Mouse (Mus musculus) 3134 (cell line): ENCODE data around the gene Bves.
"Not testable (repeated sequence)": the region's sequence is repeated elsewhere in the genome, so short reads cannot be mapped to it uniquely, and the experiment has no call there.

Source experiments
- DNase-seq: peaks from one replicate; pipeline ENCODE4 v3.0.0-alpha.2; 2011; ENCODE audit warnings: low spot score; ENCODE audit not compliant: insufficient read length; ENCODE audit errors: extremely low read depth

Bves gene

GRCm38 (mm10) chr10:45335434-45336422, at the start of gene Bves:
TSS of gene Bves (plus strand) at chr10:45335772.
- DNase-seq = no peak

GRCm38 (mm10) chr10:45288351-45288750, 47.2 kb upstream of the Bves start:
- no peak for DNase-seq

- DNase-seq = no peak
These were observed 46.1 kb upstream of the Bves start for GRCm38 (mm10) chr10:45289218-45290105.

GRCm38 (mm10) chr10:45290618-45291017, 45.0 kb upstream of the Bves start:
- DNase-seq = no peak

GRCm38 (mm10) chr10:45292159-45292558, 43.4 kb upstream of the Bves start:
- not testable (repeated sequence) for DNase-seq

- DNase-seq = no peak
These were observed 40.5 kb upstream of the Bves start for GRCm38 (mm10) chr10:45295093-45295492.

- DNase-seq = no peak
These were observed 37.1 kb upstream of the Bves start for GRCm38 (mm10) chr10:45298503-45298902.

- no peak for DNase-seq
These were observed 36.1 kb upstream of the Bves start for GRCm38 (mm10) chr10:45299509-45299908.

GRCm38 (mm10) chr10:45303315-45304036, 32.1 kb upstream of the Bves start:
- DNase-seq = no peak

- DNase-seq = no peak
These were observed 30.4 kb upstream of the Bves start for GRCm38 (mm10) chr10:45305173-45305572.

GRCm38 (mm10) chr10:45311129-45311528, 24.4 kb upstream of the Bves start:
- DNase-seq = no peak

- DNase-seq = no peak
These were observed 23.9 kb upstream of the Bves start for GRCm38 (mm10) chr10:45311624-45312023.

GRCm38 (mm10) chr10:45314865-45315264, 20.7 kb upstream of the Bves start:
- DNase-seq = no peak

GRCm38 (mm10) chr10:45318922-45319321, 16.6 kb upstream of the Bves start:
- no peak for DNase-seq

GRCm38 (mm10) chr10:45320296-45320695, 15.3 kb upstream of the Bves start:
- no peak for DNase-seq

- DNase-seq = no peak
These were observed 11.4 kb upstream of the Bves start for GRCm38 (mm10) chr10:45324159-45324558.

GRCm38 (mm10) chr10:45328196-45329000, 7.2 kb upstream of the Bves start:
- DNase-seq = no peak

- DNase-seq = no peak
These were observed 647 bp upstream of the Bves start for GRCm38 (mm10) chr10:45334925-45335324.

- DNase-seq = no peak
These were observed 3.5 kb downstream of the Bves start for GRCm38 (mm10) chr10:45339106-45339505.

- DNase-seq = no peak
These were observed 8.8 kb downstream of the Bves start for GRCm38 (mm10) chr10:45344381-45344780.
